Comparison of ENCODE assay signal across 8 mouse cellular contexts in the genomic region with DNA sequence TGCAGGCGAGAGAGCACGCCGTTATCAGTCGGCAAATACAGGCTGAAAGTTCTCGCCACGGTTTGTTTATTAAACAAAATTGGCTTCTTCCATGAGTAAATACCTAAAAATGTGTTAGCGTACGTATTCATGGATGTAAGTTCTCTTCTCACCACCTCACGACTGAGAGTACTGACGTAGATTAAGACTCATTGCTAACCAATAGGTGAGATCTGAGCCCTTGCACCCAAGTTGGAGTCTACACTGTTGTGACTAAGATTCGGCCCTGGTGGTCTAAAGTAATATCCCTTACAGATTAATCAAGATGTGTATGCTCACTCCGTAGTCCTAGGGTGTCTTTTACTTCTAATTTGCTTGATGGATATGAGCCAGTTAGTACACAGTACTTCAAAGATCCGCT. TPM values are rescaled to one million over a fixed set of nuclear protein-coding genes. Genes with fewer than 3 reads are reported as not detected.
A peak's percentile ranks its signal among the peaks of the same experiment; 100 is the strongest.
DNase-seq lines count a peak whose midpoint lies in the region; ATAC-seq lines count a peak whose summit lies in the region.

No protein-coding gene starts in this region.

- H3K4me1 ChIP-seq in embryonic facial prominence, embryonic 13.5 days: no peaks in the 10 kb centered on the region
- no peaks in the 10 kb centered on the region for H3K4me1 ChIP-seq in intestine, embryonic 14.5 days (replicated peaks; ENCODE audit: control insufficient read depth, insufficient read depth, low read length)
- peaks cover 10% of the 10 kb centered on the region for H3K4me1 ChIP-seq in midbrain, embryonic 15.5 days

- WGBS in embryonic facial prominence, embryonic 13.5 days: 12% methylated on average over 13 of the region's 13 CpGs
- 10% methylated on average over 13 of the region's 13 CpGs for WGBS in intestine, embryonic 14.5 days
- 14% methylated on average over 13 of the region's 13 CpGs for WGBS in midbrain, embryonic 15.5 days

- peaks cover 7% of the 10 kb centered on the region for H3K36me3 ChIP-seq in embryonic facial prominence, embryonic 13.5 days
- H3K36me3 ChIP-seq in intestine, embryonic 14.5 days (ENCODE audit: control insufficient read depth, insufficient read depth, low read length): peaks cover 14% of the 10 kb centered on the region
- no peaks in the 10 kb centered on the region for H3K36me3 ChIP-seq in midbrain, embryonic 15.5 days (replicated peaks)

- H3K9me3 ChIP-seq in embryonic facial prominence, embryonic 13.5 days: no peaks in the 10 kb centered on the region
- no peaks in the 10 kb centered on the region for H3K9me3 ChIP-seq in intestine, embryonic 14.5 days (ENCODE audit: control insufficient read depth, low read length)
- no peaks in the 10 kb centered on the region for H3K9me3 ChIP-seq in midbrain, embryonic 15.5 days

- peak; percentile 18 for DNase-seq in kidney, adult 9 months
- DNase-seq in kidney, postnatal 36 days: no peak
- DNase-seq in ES-CJ7 (ENCODE audit: low read depth, low spot score): peak; percentile 60
- no peak for DNase-seq in intestine, embryonic 14.5 days (ENCODE audit: low spot score)
- DNase-seq in adrenal gland, postnatal 10 days: no peak
- no peak for DNase-seq in cerebellum, adult 9-11 months

- peak overlapping the region; percentile 63 for H3K4me2 ChIP-seq in embryonic facial prominence, embryonic 13.5 days
- peak overlapping the region; percentile 67 for H3K4me2 ChIP-seq in intestine, embryonic 14.5 days (ENCODE audit: low read length)
- H3K4me2 ChIP-seq in midbrain, embryonic 15.5 days: peak overlapping the region; percentile 63

- peak overlapping the region; percentile 100 for H3K27ac ChIP-seq in embryonic facial prominence, embryonic 13.5 days
- H3K27ac ChIP-seq in intestine, embryonic 14.5 days (ENCODE audit: low read depth): peak overlapping the region; percentile 100
- peak overlapping the region; percentile 99 for H3K27ac ChIP-seq in midbrain, embryonic 15.5 days

- peak overlapping the region; percentile 91 for H3K9ac ChIP-seq in embryonic facial prominence, embryonic 13.5 days
- peak overlapping the region; percentile 86 for H3K9ac ChIP-seq in intestine, embryonic 14.5 days (ENCODE audit: low read length)
- H3K9ac ChIP-seq in midbrain, embryonic 15.5 days: peak overlapping the region; percentile 88

- ATAC-seq in embryonic facial prominence, embryonic 13.5 days (ENCODE audit: insufficient number of reproducible peaks, insufficient read depth, low FRiP score, low TSS enrichment, low read depth): no peak
- ATAC-seq in intestine, embryonic 14.5 days (replicated peaks; ENCODE audit: low FRiP score, low TSS enrichment, low read depth): 0 out of 2 replicates have a peak, but pooled peaks have one; percentile 25
- peak; percentile 22; the same call in 1 of the 2 replicates for ATAC-seq in midbrain, embryonic 15.5 days (replicated peaks)

- H3K27me3 ChIP-seq in embryonic facial prominence, embryonic 13.5 days: no peaks in the 10 kb centered on the region
- H3K27me3 ChIP-seq in intestine, embryonic 14.5 days (replicated peaks; ENCODE audit: control insufficient read depth, insufficient read depth, low read length): no peaks in the 10 kb centered on the region
- H3K27me3 ChIP-seq in midbrain, embryonic 15.5 days (replicated peaks): no peaks in the 10 kb centered on the region

- peak overlapping the region; percentile 78 for H3K4me3 ChIP-seq in embryonic facial prominence, embryonic 13.5 days
- peak overlapping the region; percentile 53 for H3K4me3 ChIP-seq in intestine, embryonic 14.5 days (ENCODE audit: low read depth, low read length)
- peak overlapping the region; percentile 75 for H3K4me3 ChIP-seq in midbrain, embryonic 15.5 days

RNA-seq across cellular contexts. Expression of a gene that starts 0.6 kb away (rescaled TPM):
- polyA plus RNA-seq in embryonic facial prominence, embryonic 13.5 days (2015; fragmentation: Nextera tagmentation; extraction: Ambion mirVana): 42.9 and 43.6 TPM in 2 replicates
- polyA plus RNA-seq in intestine, embryonic 14.5 days (2014; fragmentation: Nextera tagmentation; extraction: Ambion mirVana): 34.8 and 34.9 TPM in 2 replicates
- polyA plus RNA-seq in midbrain, embryonic 15.5 days (2015; fragmentation: Nextera tagmentation; extraction: Ambion mirVana): 52.8 and 60.3 TPM in 2 replicates
- 10 to 100 TPM; 21.1 to 25.6 TPM for total RNA-seq in adrenal gland, postnatal 10 days (2021)

RNA-seq across cellular contexts. Expression of a gene that starts 24.1 kb away (rescaled TPM):
- 1.1 TPM in 2 replicates for polyA plus RNA-seq in embryonic facial prominence, embryonic 13.5 days (2015; fragmentation: Nextera tagmentation; extraction: Ambion mirVana)
- polyA plus RNA-seq in intestine, embryonic 14.5 days (2014; fragmentation: Nextera tagmentation; extraction: Ambion mirVana): 1.5 and 3.0 TPM in 2 replicates
- polyA plus RNA-seq in midbrain, embryonic 15.5 days (2015; fragmentation: Nextera tagmentation; extraction: Ambion mirVana): 19.7 and 23.7 TPM in 2 replicates
- total RNA-seq in adrenal gland, postnatal 10 days (2021): 10 to 100 TPM; 33.0 to 60.6 TPM

Comparison
In these comparisons a context has a peak if more than half of its experiments do, and no peak if none do; other contexts are left out.
1. DNase-seq: peak in kidney, adult 9 months (single experiment) and ES-CJ7 (single experiment); none in kidney, postnatal 36 days (0 of 2), intestine, embryonic 14.5 days (single experiment), adrenal gland, postnatal 10 days (single experiment) and cerebellum, adult 9-11 months (single experiment).
2. Peak in every context shown above with its lines, with median percentiles within 50 percentile points of each other: H3K27ac ChIP-seq, H3K4me2 ChIP-seq, H3K4me3 ChIP-seq and H3K9ac ChIP-seq.